Comparison of ENCODE assay signal across 8 mouse cellular contexts in the genomic region with DNA sequence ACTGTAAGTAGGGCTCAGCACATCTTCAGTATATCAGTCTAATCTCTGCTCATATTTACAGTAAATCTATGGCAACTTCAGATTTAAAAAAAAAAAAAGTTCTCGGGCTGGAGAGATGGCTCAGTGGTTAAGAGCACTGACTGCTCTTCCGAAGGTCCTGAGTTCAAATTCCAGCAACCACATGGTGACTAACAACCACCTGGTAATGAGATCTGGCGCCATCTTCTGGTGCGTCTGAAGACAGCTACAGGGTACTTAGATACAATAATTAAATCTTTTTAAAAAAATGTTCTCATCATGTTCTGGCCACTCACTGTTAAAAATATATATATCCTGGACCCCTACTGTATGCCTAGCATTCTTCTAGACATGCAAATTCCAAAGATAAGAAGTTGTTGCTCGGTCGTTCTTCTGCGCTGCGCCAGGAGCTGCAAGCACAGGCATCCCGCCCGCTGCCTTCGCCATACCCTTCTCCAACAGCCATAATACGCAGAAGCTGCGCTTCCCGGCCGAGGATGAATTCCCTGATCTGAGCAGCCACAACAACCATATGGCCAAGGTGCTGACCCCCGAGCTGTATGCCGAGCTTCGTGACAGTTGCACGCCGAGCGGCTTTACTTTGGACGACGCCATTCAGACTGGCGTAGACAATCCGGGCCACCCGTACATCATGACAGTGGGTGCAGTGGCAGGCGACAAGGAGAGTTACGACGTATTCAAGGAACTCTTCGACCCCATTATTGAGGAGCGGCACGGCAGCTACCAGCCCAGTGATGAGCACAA. TPM values are rescaled to one million over a fixed set of nuclear protein-coding genes. Genes with fewer than 3 reads are reported as not detected.
DNase-seq lines count a peak whose midpoint lies in the region; ATAC-seq lines count a peak whose summit lies in the region.

No protein-coding gene starts in this region.

- H3K4me2 ChIP-seq in kidney, embryonic 15.5 days = peak overlapping the region; percentile 71

- H3K36me3 ChIP-seq in heart, embryonic 10.5 days = no peaks in the 10 kb centered on the region
- no peaks in the 10 kb centered on the region for H3K36me3 ChIP-seq in kidney, embryonic 15.5 days

- no peak overlapping the region for H3K27ac ChIP-seq in heart, embryonic 10.5 days
- no peak overlapping the region for H3K27ac ChIP-seq in kidney, embryonic 15.5 days

- DNase-seq in urinary bladder, postnatal 14 days (ENCODE audit: low spot score) = peak; percentile 51
- no peak for DNase-seq in urinary bladder, postnatal 4 days (ENCODE audit: low spot score in 2 of 2)
- DNase-seq in cerebellum, postnatal 36 days = peak; percentile 19 to 36
- DNase-seq in heart, embryonic 10.5 days (ENCODE audit: low spot score) = no peak
- peak; percentile 52 for DNase-seq in lung, postnatal 10 days
- DNase-seq in retina, postnatal 1 day = peak; percentile 59
- DNase-seq in c-Kit-positive CD71-positive TER-119-positive erythroid progenitor cells, embryonic 14.5 days (ENCODE audit: low spot score) = no peak

- H3K4me1 ChIP-seq in heart, embryonic 10.5 days = peaks cover 13% of the 10 kb centered on the region
- peaks cover 14% of the 10 kb centered on the region for H3K4me1 ChIP-seq in kidney, embryonic 15.5 days

- ATAC-seq in kidney, embryonic 15.5 days (replicated peaks; ENCODE audit: low FRiP score) = peak; percentile 22; the same call in 1 of the 2 replicates

- WGBS in heart, embryonic 10.5 days = 19% methylated on average over 32 of the region's 32 CpGs
- WGBS in kidney, embryonic 15.5 days = 19% methylated on average over 32 of the region's 32 CpGs

- no peak overlapping the region for H3K9ac ChIP-seq in kidney, embryonic 15.5 days

- H3K9me3 ChIP-seq in heart, embryonic 10.5 days = no peaks in the 10 kb centered on the region
- H3K9me3 ChIP-seq in kidney, embryonic 15.5 days (replicated peaks) = no peaks in the 10 kb centered on the region

- H3K4me3 ChIP-seq in heart, embryonic 10.5 days = peak overlapping the region; percentile 57
- peak overlapping the region; percentile 37 for H3K4me3 ChIP-seq in kidney, embryonic 15.5 days (replicated peaks)

- H3K27me3 ChIP-seq in heart, embryonic 10.5 days (ENCODE audit: insufficient read depth, poor library complexity, severe bottlenecking) = peaks cover 21% of the 10 kb centered on the region
- peaks cover 36% of the 10 kb centered on the region for H3K27me3 ChIP-seq in kidney, embryonic 15.5 days

RNA-seq across cellular contexts. Expression of gene Cd80, which starts 27.6 kb away (rescaled TPM):
- polyA plus RNA-seq in heart, embryonic 10.5 days (2016; fragmentation: Nextera tagmentation; extraction: Ambion mirVana) = 0.41 and 0.45 TPM in 2 replicates
- 0.29 and 0.50 TPM in 2 replicates for polyA plus RNA-seq in kidney, embryonic 15.5 days (2015; fragmentation: Nextera tagmentation; extraction: Ambion mirVana)

RNA-seq across cellular contexts. Expression of gene Adprh, which starts 30.5 kb away (rescaled TPM):
- 127 TPM in 2 replicates for polyA plus RNA-seq in heart, embryonic 10.5 days (2016; fragmentation: Nextera tagmentation; extraction: Ambion mirVana)
- polyA plus RNA-seq in kidney, embryonic 15.5 days (2015; fragmentation: Nextera tagmentation; extraction: Ambion mirVana) = 93.2 and 102 TPM in 2 replicates

RNA-seq across cellular contexts. Expression of gene Timmdc1, which starts 39.5 kb away (rescaled TPM):
- polyA plus RNA-seq in heart, embryonic 10.5 days (2016; fragmentation: Nextera tagmentation; extraction: Ambion mirVana) = 25.1 and 39.3 TPM in 2 replicates
- polyA plus RNA-seq in kidney, embryonic 15.5 days (2015; fragmentation: Nextera tagmentation; extraction: Ambion mirVana) = 32.1 and 32.3 TPM in 2 replicates

RNA-seq across cellular contexts. Expression of gene Pla1a, which starts 50.0 kb away (rescaled TPM):
- polyA plus RNA-seq in heart, embryonic 10.5 days (2016; fragmentation: Nextera tagmentation; extraction: Ambion mirVana) = 0.19 and 0.37 TPM in 2 replicates
- polyA plus RNA-seq in kidney, embryonic 15.5 days (2015; fragmentation: Nextera tagmentation; extraction: Ambion mirVana) = 3.9 and 4.2 TPM in 2 replicates

Comparison
In these comparisons a context has a peak if more than half of its experiments do, and no peak if none do; other contexts are left out.
1. DNase-seq: peak in urinary bladder, postnatal 14 days (single experiment), cerebellum, postnatal 36 days (2 of 2), lung, postnatal 10 days (single experiment) and retina, postnatal 1 day (single experiment); none in urinary bladder, postnatal 4 days (0 of 2), heart, embryonic 10.5 days (single experiment) and c-Kit-positive CD71-positive TER-119-positive erythroid progenitor cells, embryonic 14.5 days (single experiment).